20 mouse cellular contexts compared by ENCODE assay signal in the genomic region with DNA sequence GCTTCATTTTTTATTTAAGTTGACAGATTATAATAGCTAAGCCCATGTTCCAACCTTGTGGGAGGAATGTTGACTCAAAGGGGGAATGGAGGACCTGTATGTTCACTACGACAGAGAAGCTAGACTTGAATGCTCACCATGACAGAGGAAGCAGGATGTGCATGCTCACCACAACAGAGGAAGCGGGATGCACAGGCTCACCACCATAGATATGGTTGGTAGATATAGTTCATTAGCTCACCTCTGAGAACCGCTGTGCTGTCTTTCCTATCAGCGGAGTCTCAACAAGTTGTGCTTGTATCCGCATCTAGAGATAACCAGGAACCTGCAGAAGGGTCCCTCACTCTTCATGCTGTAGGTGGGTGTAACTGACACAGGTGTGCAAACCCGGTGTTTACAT.
"Had no signal": no experiment of that assay in that cellular context is flagged by ENCODE, and none has a peak within 500 bp of the region (broad histone marks: within the 10 kb centered on the region; RNA-seq: fewer than 3 reads in every experiment).

No protein-coding gene starts in this region.

- ATAC-seq: intestine, embryonic 15.5 days; liver, postnatal 0 days; lung, postnatal 0 days; midbrain, embryonic 15.5 days had no signal

- H3K9me3 ChIP-seq: intestine, embryonic 15.5 days; limb, embryonic 12.5 days; limb, embryonic 15.5 days; midbrain, embryonic 12.5 days; midbrain, embryonic 15.5 days; neural tube, embryonic 12.5 days; neural tube, embryonic 15.5 days had no signal

- H3K27me3 ChIP-seq: intestine, embryonic 15.5 days; limb, embryonic 12.5 days; limb, embryonic 15.5 days; midbrain, embryonic 12.5 days; midbrain, embryonic 15.5 days; neural tube, embryonic 12.5 days; neural tube, embryonic 15.5 days had no signal

- H3K36me3 ChIP-seq: intestine, embryonic 15.5 days; limb, embryonic 12.5 days; limb, embryonic 15.5 days; midbrain, embryonic 12.5 days; midbrain, embryonic 15.5 days; neural tube, embryonic 12.5 days; neural tube, embryonic 15.5 days had no signal

- H3K4me2 ChIP-seq: intestine, embryonic 15.5 days; limb, embryonic 12.5 days; limb, embryonic 15.5 days; liver, embryonic 11.5 days; lung, embryonic 14.5 days; midbrain, embryonic 12.5 days; midbrain, embryonic 15.5 days; neural tube, embryonic 12.5 days; neural tube, embryonic 15.5 days had no signal

- H3K4me3 ChIP-seq: intestine, embryonic 15.5 days; limb, embryonic 12.5 days; limb, embryonic 15.5 days; midbrain, embryonic 12.5 days; midbrain, embryonic 15.5 days; neural tube, embryonic 12.5 days; neural tube, embryonic 15.5 days had no signal

- H3K4me1 ChIP-seq: intestine, embryonic 15.5 days; limb, embryonic 12.5 days; limb, embryonic 15.5 days; midbrain, embryonic 12.5 days; midbrain, embryonic 15.5 days; neural tube, embryonic 12.5 days; neural tube, embryonic 15.5 days had no signal

- H3K27ac ChIP-seq: intestine, embryonic 15.5 days; limb, embryonic 12.5 days; limb, embryonic 15.5 days; liver, embryonic 14.5 days; macrophage; midbrain, embryonic 12.5 days; midbrain, embryonic 15.5 days; neural tube, embryonic 12.5 days; neural tube, embryonic 15.5 days had no signal

- DNase-seq: kidney, adult 18-20 months; kidney, adult 9 months; kidney, postnatal 14 days; kidney, postnatal 4 days; left cerebral cortex, postnatal 4 days; liver, postnatal 0 days; lung, embryonic 14.5 days; thymus, adult 2 months; thymus, postnatal 36 days had no signal

- H3K9ac ChIP-seq: intestine, embryonic 15.5 days; limb, embryonic 12.5 days; limb, embryonic 15.5 days; liver, embryonic 14.5 days; liver, postnatal 0 days; lung, embryonic 14.5 days; midbrain, embryonic 12.5 days; midbrain, embryonic 15.5 days; neural tube, embryonic 12.5 days; neural tube, embryonic 15.5 days had no signal
